Mouse (Mus musculus): ENCODE measurements at regions not wholly inside any gene's neighbourhood (a gene's known extent, or its start where the extent isn't known, plus 50 kb on each side); places are given as distances from the start of the nearest gene placed in this dataset.

DNA sequence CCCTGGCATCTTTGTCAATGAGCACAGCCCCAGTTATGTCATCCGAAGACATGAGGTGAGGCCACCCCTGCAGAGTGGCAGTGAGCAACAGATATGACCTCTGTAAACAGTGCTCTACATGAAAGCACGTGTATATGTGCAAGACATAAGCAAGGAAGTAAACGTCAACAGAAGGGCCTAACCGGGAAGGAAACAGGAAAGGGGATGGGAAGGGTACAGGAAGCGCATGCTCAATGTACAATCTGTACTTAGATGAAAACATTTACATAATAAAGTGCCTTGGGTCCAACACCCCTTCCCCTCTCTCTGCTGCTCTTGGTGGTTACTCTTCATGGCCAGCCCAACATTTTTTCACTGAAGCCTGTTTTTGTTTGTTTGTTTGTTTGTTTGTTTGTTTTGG is 143.3 kb upstream of the St6galnac5 start:
- TF ChIP-seq GATA1 (IDR thresholded peaks at IDR 0.05; ENCODE audit: borderline replicate concordance, low read length) (no peak), POLR2AphosphoS5 (IDR thresholded peaks at IDR 0.05; ENCODE audit: insufficient replicate concordance, low read depth, low read length) (no peak), CTCF (IDR thresholded peaks at IDR 0.05; ENCODE audit: low read depth, low read length) (no peak)

Measured in G1E (cell line).